Mouse (Mus musculus): ENCODE results near the gene Ngef.

Ngef gene

GRCm38 (mm10) chr1:87565760-87566159, 7.9 kb downstream of the Ngef start:
- no peak for DNase-seq (ENCODE audit: low read depth, low spot score)

GRCm38 (mm10) chr1:87562967-87563366, 10.7 kb downstream of the Ngef start:
- DNase-seq (ENCODE audit: low read depth, low spot score), result no peak

- DNase-seq (ENCODE audit: low read depth, low spot score), result no peak
Observed at GRCm38 (mm10) chr1:87553586-87553985, 20.1 kb downstream of the Ngef start.

- DNase-seq (ENCODE audit: low read depth, low spot score), result no peak
Observed at GRCm38 (mm10) chr1:87551008-87551407, 22.7 kb downstream of the Ngef start.

GRCm38 (mm10) chr1:87541614-87542013, 32.1 kb downstream of the Ngef start:
- no peak for DNase-seq (ENCODE audit: low read depth, low spot score)

GRCm38 (mm10) chr1:87537008-87537407, 36.7 kb downstream of the Ngef start:
- DNase-seq (ENCODE audit: low read depth, low spot score), result no peak

GRCm38 (mm10) chr1:87534118-87534517, 39.6 kb downstream of the Ngef start:
- no peak for DNase-seq (ENCODE audit: low read depth, low spot score)

- no peak for DNase-seq (ENCODE audit: low read depth, low spot score)
Observed at GRCm38 (mm10) chr1:87532346-87532745, 41.3 kb downstream of the Ngef start.

GRCm38 (mm10) chr1:87527191-87527590, 46.5 kb downstream of the Ngef start:
- no peak for DNase-seq (ENCODE audit: low read depth, low spot score)

- no peak for DNase-seq (ENCODE audit: low read depth, low spot score)
Observed at GRCm38 (mm10) chr1:87525041-87525440, 48.6 kb downstream of the Ngef start.

- DNase-seq (ENCODE audit: low read depth, low spot score), result no peak
Observed at GRCm38 (mm10) chr1:87521523-87521922, 52.1 kb downstream of the Ngef start.

- DNase-seq (ENCODE audit: low read depth, low spot score), result no peak
Observed at GRCm38 (mm10) chr1:87520467-87520866, 53.2 kb downstream of the Ngef start.

GRCm38 (mm10) chr1:87510845-87511244, 62.8 kb downstream of the Ngef start:
- no peak for DNase-seq (ENCODE audit: low read depth, low spot score)

- DNase-seq (ENCODE audit: low read depth, low spot score), result peak; percentile 53
Observed at GRCm38 (mm10) chr1:87510166-87510691, 63.4 kb downstream of the Ngef start.

GRCm38 (mm10) chr1:87509561-87510165, 64.0 kb downstream of the Ngef start, which contains the start of gene Neu2:
Gene Neu2, plus strand, starts transcription at chr1:87509889.
- no peak for DNase-seq (ENCODE audit: low read depth, low spot score)

- no peak for DNase-seq (ENCODE audit: low read depth, low spot score)
Observed at GRCm38 (mm10) chr1:87508591-87509560, 64.8 kb downstream of the Ngef start.

GRCm38 (mm10) chr1:87507857-87508256, 65.8 kb downstream of the Ngef start:
- DNase-seq (ENCODE audit: low read depth, low spot score), result no peak

- no peak for DNase-seq (ENCODE audit: low read depth, low spot score)
Observed at GRCm38 (mm10) chr1:87505524-87505923, 68.1 kb downstream of the Ngef start.

- no peak for DNase-seq (ENCODE audit: low read depth, low spot score)
Observed at GRCm38 (mm10) chr1:87493542-87493941, 80.1 kb downstream of the Ngef start.

- DNase-seq (ENCODE audit: low read depth, low spot score), result no peak
Observed at GRCm38 (mm10) chr1:87492285-87492684, 81.4 kb downstream of the Ngef start.

GRCm38 (mm10) chr1:87486386-87486785, 87.3 kb downstream of the Ngef start:
- DNase-seq (ENCODE audit: low read depth, low spot score), result no peak

- DNase-seq (ENCODE audit: low read depth, low spot score), result no peak
Observed at GRCm38 (mm10) chr1:87482546-87482945, 91.1 kb downstream of the Ngef start.
